Mouse (Mus musculus) kidney, adult 2 months (tissue): ENCODE data around the gene Syt15.

Experiments used
- CTCF ChIP-seq: fragments of 200-500 bp; conservative IDR thresholded peaks from 2 replicates; pipeline ENCODE4 v1.5.1; 2011; ENCODE audit warnings: low read depth, mild to moderate bottlenecking, control low read depth, low read length, moderate library complexity, mixed read lengths; ENCODE audit not compliant: insufficient read depth, insufficient read length
- POLR2A ChIP-seq: fragments of 200-500 bp; IDR thresholded peaks from one replicate; pipeline ENCODE4 v1.6.1; 2011; ENCODE audit warnings: low read depth, low read length, control low read depth

DNA sequence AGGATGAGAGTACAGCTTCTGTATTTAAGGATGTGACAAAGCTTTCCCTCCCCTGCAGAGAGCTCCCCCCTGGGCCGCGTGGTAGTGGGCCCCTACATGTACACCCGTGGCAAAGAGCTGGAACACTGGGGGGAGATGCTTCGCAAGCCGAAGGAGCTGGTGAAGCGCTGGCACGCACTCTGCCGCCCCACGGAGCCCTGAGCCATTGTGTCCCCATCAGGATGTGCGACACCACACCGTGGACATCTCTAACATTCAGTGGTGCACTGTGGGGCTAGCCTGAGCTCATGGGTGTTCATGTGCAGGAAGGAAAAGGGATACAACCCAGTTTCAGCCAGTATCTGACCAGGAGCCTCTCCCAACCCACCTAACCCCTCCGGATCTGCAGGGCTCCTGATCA lies 8.6 kb downstream of the Syt15 start:
- TF ChIP-seq POLR2A (no peak), CTCF (no peak)
